Mouse (Mus musculus) c-Kit-negative CD71-positive TER-119-positive erythroid progenitor cells, embryonic 14.5 days (primary cell): Measurements from ENCODE around the gene Olfr262.
"Not testable (repeated sequence)": the region's sequence is repeated elsewhere in the genome, so short reads cannot be mapped to it uniquely, and the experiment has no call there.

Experiments
- DNase-seq: peaks from one replicate; pipeline ENCODE4 v3.0.0-alpha.2; 2013; ENCODE audit warnings: low read depth, low spot score

The Olfr262 gene

DNA sequence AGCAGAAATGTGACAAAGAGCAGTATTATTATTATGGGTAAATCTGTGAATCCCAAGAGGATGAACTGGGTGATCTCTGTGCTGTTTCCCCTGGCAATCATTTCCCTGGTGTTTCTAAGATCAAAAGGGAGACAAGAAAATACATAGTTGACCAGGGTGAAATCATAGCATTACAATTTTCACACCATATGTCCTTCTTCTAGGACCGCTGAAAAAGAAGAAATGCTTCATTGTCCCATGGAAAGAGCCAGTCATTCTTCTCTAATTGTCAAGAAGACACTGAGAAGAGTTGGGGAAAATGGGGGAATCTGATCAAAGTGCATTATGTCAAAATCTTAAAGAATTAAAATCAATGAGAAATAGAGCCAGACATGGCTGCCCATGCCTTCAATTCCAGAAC lies at the start of gene Olfr262:
TSS of gene Olfr262 (minus strand) at position 101 of the 400 bp plus-strand sequence.
- DNase-seq: no peak

DNA sequence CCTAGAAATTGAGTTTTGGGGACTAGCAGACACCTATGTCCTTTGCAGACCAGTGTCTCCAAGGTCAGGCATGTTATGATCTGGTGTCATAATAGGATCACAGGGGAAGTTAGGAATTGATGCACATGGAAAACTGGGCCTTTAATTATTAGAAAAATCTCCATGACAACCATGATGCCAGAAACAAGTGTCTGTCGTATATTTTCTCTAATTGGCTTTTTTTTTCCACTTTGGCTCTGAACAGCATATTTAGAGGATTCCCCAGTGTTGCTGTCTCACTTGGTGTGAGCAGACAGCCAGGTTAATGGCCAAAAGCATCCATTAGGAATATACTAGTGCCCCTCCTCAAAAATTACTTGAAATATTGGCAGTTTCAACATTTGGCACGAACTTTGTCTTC lies 38.1 kb upstream of the Olfr262 start, which contains the start of gene Olfr1434:
TSS of gene Olfr1434 (plus strand) at position 301 of the 400 bp plus-strand sequence.
- no peak for DNase-seq

DNA sequence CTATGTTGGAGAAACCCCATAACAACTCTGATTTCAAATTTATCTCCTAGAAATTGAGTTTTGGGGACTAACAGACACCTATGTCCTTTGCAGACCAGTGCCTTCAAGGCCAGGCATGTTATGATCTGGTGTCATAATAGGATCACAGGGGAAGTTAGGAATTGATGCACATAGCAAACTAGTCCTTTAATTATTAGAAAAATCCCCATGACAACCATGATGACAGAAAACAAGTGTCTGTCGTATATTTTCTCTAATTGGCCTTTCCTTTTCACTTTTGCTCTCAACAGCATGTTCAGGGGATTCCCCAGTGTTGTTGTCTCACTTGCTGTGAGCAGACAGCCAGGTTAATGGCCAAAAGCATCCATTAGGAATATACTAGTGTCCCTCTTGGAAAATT lies 19.3 kb upstream of the Olfr262 start, which contains the start of gene Olfr235:
TSS of gene Olfr235 (plus strand) at position 301 of the 400 bp plus-strand sequence.
- DNase-seq: no peak

DNA sequence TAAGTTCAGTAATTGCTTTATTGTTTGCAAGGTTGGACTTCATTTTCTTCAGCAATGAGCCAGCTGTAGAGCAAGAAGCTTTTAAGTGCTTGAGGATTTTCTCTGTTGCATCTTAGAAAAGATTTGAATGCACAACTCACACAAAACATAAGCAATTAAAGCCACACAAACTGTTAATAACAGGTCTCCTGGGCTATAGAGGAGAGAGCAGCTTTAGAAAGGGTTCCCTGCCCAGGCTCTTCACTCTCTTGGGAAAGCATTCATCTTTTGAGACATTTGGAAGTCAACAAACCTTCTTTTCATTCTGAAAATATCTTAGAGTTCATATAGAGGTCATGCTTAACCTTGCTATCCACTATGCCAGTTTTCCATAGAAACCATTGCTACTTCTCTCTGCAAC lies 9.0 kb downstream of the Olfr262 start, which contains the start of gene Olfr1432:
TSS of gene Olfr1432 (minus strand) at position 101 of the 400 bp plus-strand sequence.
- DNase-seq: not testable (repeated sequence)

DNA sequence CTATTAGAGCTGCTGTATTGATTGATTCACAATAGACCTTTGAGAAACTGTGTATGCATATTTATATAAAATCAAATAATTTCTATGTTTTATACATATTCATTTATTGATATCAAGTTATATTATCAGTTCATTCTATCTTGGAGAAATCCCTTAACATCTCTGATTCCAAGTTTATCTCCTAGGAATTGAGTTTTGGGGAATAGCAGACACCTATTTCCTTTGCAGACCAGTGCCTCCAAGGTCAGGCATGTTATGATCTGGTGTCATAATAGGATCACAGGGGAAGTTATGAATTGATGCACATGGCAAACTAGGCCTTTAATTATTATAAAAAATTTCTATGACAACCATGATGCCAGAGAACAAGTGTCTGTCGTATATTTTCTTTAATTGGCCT lies 41.1 kb downstream of the Olfr262 start, which contains the start of gene Olfr1431:
TSS of gene Olfr1431 (plus strand) at position 301 of the 400 bp plus-strand sequence.
- DNase-seq: no peak

DNA sequence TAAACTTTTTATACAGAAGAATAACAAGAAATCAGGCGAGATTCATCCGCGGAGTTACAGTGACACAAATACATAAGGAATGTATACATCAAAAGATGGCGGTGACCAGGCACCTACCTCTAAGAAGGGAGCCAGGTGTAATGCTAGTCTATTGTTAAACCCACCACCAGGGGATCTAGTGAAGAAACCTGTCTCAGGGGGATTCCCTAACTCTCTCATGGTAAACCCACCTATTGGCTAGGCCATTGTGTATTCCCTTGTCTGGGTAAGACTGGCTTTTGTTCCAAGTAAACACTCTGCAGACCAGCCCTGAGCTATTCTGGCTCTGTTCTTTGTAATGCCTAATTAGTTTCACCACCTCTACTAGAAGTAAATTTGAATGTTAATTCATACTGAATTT lies 42.4 kb downstream of the Olfr262 start:
- not testable (repeated sequence) for DNase-seq
